Mouse (Mus musculus): ENCODE results near the gene Prune1. TPM values are rescaled to one million over a fixed set of nuclear protein-coding genes. Genes with fewer than 3 reads are reported as not detected.

The Prune1 gene
- polyA plus RNA-seq, 1 experiment: 0.08 TPM

DNA sequence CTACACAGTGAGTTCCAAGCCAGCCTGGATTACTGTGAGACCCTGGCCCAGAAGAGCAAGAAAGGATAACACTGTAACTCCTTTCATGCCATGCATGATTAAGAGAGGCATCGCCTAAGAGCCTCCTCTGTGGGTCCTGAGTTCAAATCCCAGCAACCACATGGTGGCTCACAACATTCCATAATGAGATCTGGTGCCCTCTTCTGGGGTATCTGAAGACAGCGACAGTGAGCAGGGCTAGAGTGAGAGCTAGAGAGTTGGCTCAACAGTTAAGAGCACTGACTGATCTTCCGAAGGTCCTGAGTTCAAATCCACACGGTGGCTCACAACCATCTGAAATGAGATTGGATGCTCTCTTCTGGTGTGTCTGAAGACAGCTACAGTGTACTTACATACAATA is 7.4 kb downstream of the Prune1 start:
- Histone ChIP-seq H3K9me3 (ENCODE audit: control insufficient read depth, low read length) (no peaks in the 10 kb centered on the region), H3K27me3 (ENCODE audit: control insufficient read depth) (no peaks in the 10 kb centered on the region), H3K36me3 (ENCODE audit: control insufficient read depth) (peaks cover 20% of the 10 kb centered on the region), H3K4me3 (replicated peaks) (no peak overlapping the region), H3K4me1 (ENCODE audit: control insufficient read depth) (peaks cover 42% of the 10 kb centered on the region)
- TF ChIP-seq TAL1 (IDR thresholded peaks at IDR 0.05; ENCODE audit: low read length) (no peak), GATA1 (IDR thresholded peaks at IDR 0.05; ENCODE audit: low read length) (no peak)

DNA sequence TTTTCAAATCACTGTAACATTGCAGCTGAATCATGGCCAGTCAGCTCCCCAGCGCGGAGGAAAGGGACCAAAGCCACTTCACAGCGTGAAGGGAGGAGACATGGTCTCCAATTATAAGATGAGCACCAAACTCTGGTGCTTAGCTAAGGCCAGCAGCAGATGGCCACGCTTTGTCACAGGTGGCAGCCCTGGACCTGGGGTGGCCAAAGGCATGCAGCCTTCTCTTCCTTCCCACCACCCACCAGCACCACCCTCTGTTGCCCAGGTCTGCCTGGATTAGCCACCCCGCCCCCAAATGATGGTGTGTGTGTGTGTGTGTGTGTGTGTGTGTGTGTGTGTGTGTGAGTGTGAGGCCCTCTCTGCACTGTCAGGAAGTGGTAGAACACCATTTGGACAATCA is 8.4 kb downstream of the Prune1 start:
- H3K4me1 ChIP-seq (ENCODE audit: control insufficient read depth): peaks cover 33% of the 10 kb centered on the region
- H3K36me3 ChIP-seq (ENCODE audit: control insufficient read depth): peaks cover 25% of the 10 kb centered on the region
- no peak for TF ChIP-seq TAL1 (IDR thresholded peaks at IDR 0.05; ENCODE audit: low read length)
- TF ChIP-seq GATA1 (IDR thresholded peaks at IDR 0.05; ENCODE audit: low read length): no peak
- no peak overlapping the region for H3K4me3 ChIP-seq (replicated peaks)
- no peaks in the 10 kb centered on the region for H3K27me3 ChIP-seq (ENCODE audit: control insufficient read depth)
- H3K9me3 ChIP-seq (ENCODE audit: control insufficient read depth, low read length): no peaks in the 10 kb centered on the region

GRCm38 (mm10) chr3:95270766-95271364 is 11.0 kb downstream of the Prune1 start:
- Histone ChIP-seq H3K9me3 (ENCODE audit: control insufficient read depth, low read length) (peaks cover 3% of the 10 kb centered on the region), H3K36me3 (ENCODE audit: control insufficient read depth) (peaks cover 46% of the 10 kb centered on the region), H3K4me1 (ENCODE audit: control insufficient read depth) (peaks cover 15% of the 10 kb centered on the region), H3K4me3 (replicated peaks) (no peak overlapping the region), H3K27me3 (ENCODE audit: control insufficient read depth) (no peaks in the 10 kb centered on the region)
- no peak for TF ChIP-seq TAL1 (IDR thresholded peaks at IDR 0.05; ENCODE audit: low read length)
- TF ChIP-seq GATA1 (IDR thresholded peaks at IDR 0.05; ENCODE audit: low read length): no peak

DNA sequence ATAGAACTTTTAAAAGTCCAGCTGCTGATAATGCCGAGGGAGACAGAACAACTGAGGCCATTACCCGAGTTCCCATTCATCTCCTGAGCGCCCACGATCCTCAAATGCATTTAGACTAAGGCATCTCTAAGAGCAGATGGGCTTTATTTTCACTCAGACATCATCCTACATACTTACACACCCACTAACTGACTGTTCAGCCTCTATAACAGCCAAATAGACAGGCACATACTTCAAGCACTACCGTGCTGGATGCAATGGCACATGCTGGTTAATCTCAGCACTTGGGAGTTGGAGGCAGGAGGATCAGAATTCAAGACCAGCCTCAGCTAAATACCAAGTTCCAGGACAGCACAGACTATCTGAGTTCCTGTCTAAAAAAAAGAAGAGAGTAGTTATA is 12.1 kb downstream of the Prune1 start:
- TF ChIP-seq TAL1 (IDR thresholded peaks at IDR 0.05; ENCODE audit: low read length) (no peak), GATA1 (IDR thresholded peaks at IDR 0.05; ENCODE audit: low read length) (no peak)
- H3K9me3 ChIP-seq (ENCODE audit: control insufficient read depth, low read length): peaks cover 3% of the 10 kb centered on the region
- H3K27me3 ChIP-seq (ENCODE audit: control insufficient read depth): no peaks in the 10 kb centered on the region
- no peak overlapping the region for H3K4me3 ChIP-seq (replicated peaks)
- peaks cover 5% of the 10 kb centered on the region for H3K4me1 ChIP-seq (ENCODE audit: control insufficient read depth)
- H3K36me3 ChIP-seq (ENCODE audit: control insufficient read depth): peaks cover 50% of the 10 kb centered on the region

- Histone ChIP-seq H3K27me3 (ENCODE audit: control insufficient read depth) (no peaks in the 10 kb centered on the region), H3K9me3 (ENCODE audit: control insufficient read depth, low read length) (peaks cover 3% of the 10 kb centered on the region), H3K4me1 (ENCODE audit: control insufficient read depth) (peaks cover 5% of the 10 kb centered on the region; the same call in 1 of the 2 replicates), H3K4me3 (replicated peaks) (no peak overlapping the region), H3K36me3 (ENCODE audit: control insufficient read depth) (peaks cover 58% of the 10 kb centered on the region)
- TF ChIP-seq TAL1 (IDR thresholded peaks at IDR 0.05; ENCODE audit: low read length) (no peak), GATA1 (IDR thresholded peaks at IDR 0.05; ENCODE audit: low read length) (no peak)
These were observed 14.0 kb downstream of the Prune1 start for GRCm38 (mm10) chr3:95267855-95268254.

DNA sequence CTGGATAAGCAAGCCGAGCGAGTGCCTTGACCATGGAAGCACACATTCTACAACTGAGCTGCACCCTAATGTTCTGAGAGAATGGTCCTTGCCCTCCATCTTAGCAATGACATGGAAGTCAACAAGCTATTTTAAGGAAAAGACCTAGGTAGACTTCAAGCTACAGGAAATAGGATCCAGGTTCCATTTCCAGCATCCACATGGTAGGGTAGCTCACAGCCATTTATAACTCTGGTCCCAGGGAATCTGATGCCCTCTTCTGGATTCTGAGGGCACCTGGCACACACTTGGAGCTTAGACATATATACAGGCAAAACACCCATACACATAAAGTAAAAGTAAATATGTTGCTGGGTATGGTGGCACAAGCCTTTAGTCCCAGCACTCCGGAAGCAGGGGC is 15.8 kb downstream of the Prune1 start:
- no peak overlapping the region for H3K4me3 ChIP-seq (replicated peaks)
- peaks cover 5% of the 10 kb centered on the region; the same call in 1 of the 2 replicates for H3K4me1 ChIP-seq (ENCODE audit: control insufficient read depth)
- H3K36me3 ChIP-seq (ENCODE audit: control insufficient read depth): peaks cover 69% of the 10 kb centered on the region
- no peaks in the 10 kb centered on the region for H3K27me3 ChIP-seq (ENCODE audit: control insufficient read depth)
- peaks cover 3% of the 10 kb centered on the region for H3K9me3 ChIP-seq (ENCODE audit: control insufficient read depth, low read length)
- TF ChIP-seq TAL1 (IDR thresholded peaks at IDR 0.05; ENCODE audit: low read length) (no peak), GATA1 (IDR thresholded peaks at IDR 0.05; ENCODE audit: low read length) (no peak)

GRCm38 (mm10) chr3:95264724-95265123 is 17.2 kb downstream of the Prune1 start:
- H3K36me3 ChIP-seq (ENCODE audit: control insufficient read depth): peaks cover 74% of the 10 kb centered on the region
- H3K4me1 ChIP-seq (ENCODE audit: control insufficient read depth): peaks cover 5% of the 10 kb centered on the region; the same call in 1 of the 2 replicates
- H3K27me3 ChIP-seq (ENCODE audit: control insufficient read depth): no peaks in the 10 kb centered on the region
- peaks cover 3% of the 10 kb centered on the region for H3K9me3 ChIP-seq (ENCODE audit: control insufficient read depth, low read length)
- H3K4me3 ChIP-seq (replicated peaks): no peak overlapping the region
- TF ChIP-seq TAL1 (IDR thresholded peaks at IDR 0.05; ENCODE audit: low read length) (no peak), GATA1 (IDR thresholded peaks at IDR 0.05; ENCODE audit: low read length) (no peak)

- no peak overlapping the region for H3K4me3 ChIP-seq (replicated peaks)
- TF ChIP-seq GATA1 (IDR thresholded peaks at IDR 0.05; ENCODE audit: low read length): no peak
- TF ChIP-seq TAL1 (IDR thresholded peaks at IDR 0.05; ENCODE audit: low read length): no peak
- peaks cover 69% of the 10 kb centered on the region for H3K36me3 ChIP-seq (ENCODE audit: control insufficient read depth)
- peaks cover 5% of the 10 kb centered on the region; the same call in 1 of the 2 replicates for H3K4me1 ChIP-seq (ENCODE audit: control insufficient read depth)
- peaks cover 3% of the 10 kb centered on the region for H3K9me3 ChIP-seq (ENCODE audit: control insufficient read depth, low read length)
- no peaks in the 10 kb centered on the region for H3K27me3 ChIP-seq (ENCODE audit: control insufficient read depth)
These were observed 18.7 kb downstream of the Prune1 start for GRCm38 (mm10) chr3:95263089-95263739.

- TF ChIP-seq TAL1 (IDR thresholded peaks at IDR 0.05; ENCODE audit: low read length): no peak
- no peak for TF ChIP-seq GATA1 (IDR thresholded peaks at IDR 0.05; ENCODE audit: low read length)
- H3K27me3 ChIP-seq (ENCODE audit: control insufficient read depth): no peaks in the 10 kb centered on the region
- H3K9me3 ChIP-seq (ENCODE audit: control insufficient read depth, low read length): peaks cover 3% of the 10 kb centered on the region
- peaks cover 5% of the 10 kb centered on the region; the same call in 1 of the 2 replicates for H3K4me1 ChIP-seq (ENCODE audit: control insufficient read depth)
- H3K36me3 ChIP-seq (ENCODE audit: control insufficient read depth): peaks cover 67% of the 10 kb centered on the region
- H3K4me3 ChIP-seq (replicated peaks): no peak overlapping the region
These were observed 19.9 kb downstream of the Prune1 start for GRCm38 (mm10) chr3:95261975-95262374.
